Mouse (Mus musculus) heart, postnatal 36 days (tissue): ENCODE measurements around the gene Klf3. TPM values are rescaled to one million over a fixed set of nuclear protein-coding genes. Genes with fewer than 3 reads are reported as not detected.
A peak's percentile ranks its signal among the peaks of the same experiment; 100 is the strongest.

ENCODE experiments used
- DNase-seq, 2 experiments: peaks; one replicate each; pipeline ENCODE4 v3.0.0; 2021 to 2022
- intact Hi-C: fragments of 180-260 bp; cut with DNase I; formaldehyde crosslinking; loops from one replicate; pipeline ENCODE4 v1.15.1; 2025
- total RNA-seq, 2 experiments: library from RNA; stranded (reverse); gene quantifications; 2 replicates each; pipeline ENCODE4 v1.2.3; 2021

Klf3 gene
- total RNA-seq, 2 experiments from 2014 or later, result 54.8 to 58.9 TPM

DNA sequence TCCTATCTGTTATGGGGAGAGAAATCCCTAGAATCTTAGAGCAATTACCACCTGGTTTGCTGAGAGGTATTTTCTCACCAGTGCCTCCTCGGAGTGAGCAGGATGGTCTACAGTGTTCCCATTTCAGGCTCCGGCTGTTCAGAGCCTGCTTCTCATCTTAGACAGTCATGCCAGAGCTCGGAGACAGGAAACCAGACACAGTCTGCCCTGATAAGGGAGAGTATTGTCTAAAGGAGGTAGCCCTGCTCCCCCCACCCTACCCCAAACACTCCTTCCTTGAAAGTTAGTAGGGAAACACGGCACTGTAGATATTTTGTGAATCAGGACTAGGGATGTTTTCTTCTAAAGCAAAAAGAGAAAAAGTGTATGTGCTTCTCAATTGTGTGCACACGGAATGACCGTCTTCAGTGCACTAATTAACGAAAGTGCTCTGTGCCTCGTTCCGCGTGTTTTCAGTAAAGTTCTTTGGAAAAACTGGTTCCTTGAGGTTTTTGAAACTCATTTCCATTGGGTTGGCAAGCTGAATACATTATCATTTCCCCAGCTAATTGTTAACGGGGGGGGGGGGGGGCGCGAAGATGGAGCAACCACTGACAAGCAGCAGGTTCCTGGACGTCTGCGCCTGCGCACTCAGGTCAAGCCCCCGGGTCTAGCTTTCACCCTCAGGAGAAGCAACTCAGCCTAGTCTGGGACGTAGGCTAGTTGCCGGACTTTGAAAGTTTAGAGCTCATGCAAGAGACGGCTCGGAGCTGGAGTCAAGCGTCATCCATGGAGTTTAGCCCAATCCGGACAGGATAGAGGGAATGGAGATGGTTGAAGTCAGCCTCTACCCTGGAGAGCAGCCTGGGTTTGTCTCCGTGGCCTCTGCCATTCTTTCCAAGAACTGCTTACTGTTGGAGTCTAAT is 5.2 kb downstream of the Klf3 start:
- DNase-seq, result peak in 1 of 2 experiments; percentile 45
- intact Hi-C loops, result no loop called here

DNA sequence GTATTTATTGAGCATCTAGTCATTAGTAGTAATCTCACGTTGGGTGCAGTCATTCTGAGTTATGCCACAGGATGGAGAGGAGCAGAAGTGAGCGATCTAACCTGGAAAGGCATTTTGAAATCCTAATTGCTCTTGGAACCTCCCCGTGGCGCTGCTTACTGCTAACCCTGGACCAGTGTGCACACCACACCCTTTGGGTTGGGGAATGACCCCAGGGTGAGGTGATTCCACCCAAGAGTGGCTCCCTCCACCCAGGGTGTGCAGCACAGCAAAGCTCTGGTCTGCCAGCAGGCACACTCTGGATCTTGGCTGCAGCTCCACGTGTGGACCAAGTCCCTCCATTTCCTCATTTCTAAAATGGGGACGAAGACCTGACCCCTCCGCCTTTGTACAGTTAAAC is 6.1 kb downstream of the Klf3 start:
- DNase-seq, result peak; percentile 49 to 62
- intact Hi-C loops, result no loop called here

GRCm38 (mm10) chr5:64809864-64810263 is 6.7 kb downstream of the Klf3 start:
- intact Hi-C loops, result no loop called here
- DNase-seq, result peak in 1 of 2 experiments; percentile 49

DNA sequence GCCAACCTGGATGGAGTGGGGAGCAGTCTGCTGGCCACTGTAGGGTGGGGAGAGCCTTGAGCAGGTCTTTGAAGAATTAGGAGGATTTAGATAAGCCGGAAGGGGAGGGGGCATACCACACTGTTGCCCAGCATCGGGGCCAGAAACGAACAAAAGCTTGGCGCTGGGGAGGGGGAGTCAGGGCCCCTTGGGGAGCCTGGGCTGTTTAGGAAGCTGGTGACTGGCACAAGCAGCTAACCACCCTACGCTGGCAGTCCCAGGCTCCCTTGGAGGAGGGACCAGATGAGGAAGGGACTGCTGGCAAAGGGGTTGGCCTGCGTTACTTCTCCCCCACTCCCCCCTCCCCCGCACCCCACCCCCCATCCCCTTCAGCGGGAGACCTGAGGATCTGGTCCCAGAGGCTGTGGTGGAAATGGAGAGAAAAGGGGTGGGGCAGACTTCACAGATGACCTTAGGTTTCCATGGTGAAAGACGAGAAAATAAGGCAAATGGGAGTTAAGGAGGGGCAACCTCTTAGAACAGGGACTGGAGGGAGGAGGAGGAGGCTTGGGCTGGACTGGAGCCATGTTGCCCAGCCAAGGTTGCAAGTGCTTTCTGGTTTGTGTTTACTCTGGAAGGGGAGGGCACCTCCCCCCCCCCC is 7.8 kb downstream of the Klf3 start:
- intact Hi-C loops, result no loop called here

DNA sequence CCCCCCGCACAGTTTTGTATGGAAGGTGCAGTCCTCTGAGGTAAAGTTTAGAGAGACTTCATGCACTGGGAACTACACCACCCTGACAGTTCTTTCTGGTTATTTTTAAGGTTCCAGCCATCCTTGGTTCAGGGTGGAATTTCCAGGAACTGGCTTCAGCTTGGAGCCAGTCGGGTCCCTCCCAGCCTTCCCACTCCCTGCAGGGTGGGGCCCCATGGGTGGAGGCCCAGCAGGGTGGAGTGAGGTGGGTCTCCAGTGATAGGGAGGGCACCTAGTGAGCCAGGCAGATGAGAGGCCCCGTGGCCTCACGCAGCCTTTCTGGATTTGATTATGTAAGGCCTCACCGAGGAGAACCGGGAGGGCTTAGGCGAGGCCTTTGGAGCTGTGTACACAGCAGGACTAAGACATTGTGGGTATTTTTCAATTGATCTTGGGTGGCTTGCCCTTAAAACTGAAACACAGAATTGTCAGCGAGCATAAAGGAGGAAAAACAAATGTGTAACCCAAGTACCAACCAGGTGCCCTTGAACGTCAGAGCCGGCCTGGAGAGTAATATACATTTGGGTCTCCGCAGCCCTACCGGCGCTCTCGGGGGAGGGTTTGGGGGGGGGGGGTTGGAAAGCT is 8.4 kb downstream of the Klf3 start:
- peak; percentile 64 to 83 for DNase-seq
- intact Hi-C loops, result loop anchor here (2.0 kb wide), 1 partner anchor 55 kb away; no protein-coding TSS in a partner anchor

More for the DNA sequence above, 7.8 kb downstream of the Klf3 start:
- DNase-seq, result peak in 1 of 2 experiments; percentile 51

DNA sequence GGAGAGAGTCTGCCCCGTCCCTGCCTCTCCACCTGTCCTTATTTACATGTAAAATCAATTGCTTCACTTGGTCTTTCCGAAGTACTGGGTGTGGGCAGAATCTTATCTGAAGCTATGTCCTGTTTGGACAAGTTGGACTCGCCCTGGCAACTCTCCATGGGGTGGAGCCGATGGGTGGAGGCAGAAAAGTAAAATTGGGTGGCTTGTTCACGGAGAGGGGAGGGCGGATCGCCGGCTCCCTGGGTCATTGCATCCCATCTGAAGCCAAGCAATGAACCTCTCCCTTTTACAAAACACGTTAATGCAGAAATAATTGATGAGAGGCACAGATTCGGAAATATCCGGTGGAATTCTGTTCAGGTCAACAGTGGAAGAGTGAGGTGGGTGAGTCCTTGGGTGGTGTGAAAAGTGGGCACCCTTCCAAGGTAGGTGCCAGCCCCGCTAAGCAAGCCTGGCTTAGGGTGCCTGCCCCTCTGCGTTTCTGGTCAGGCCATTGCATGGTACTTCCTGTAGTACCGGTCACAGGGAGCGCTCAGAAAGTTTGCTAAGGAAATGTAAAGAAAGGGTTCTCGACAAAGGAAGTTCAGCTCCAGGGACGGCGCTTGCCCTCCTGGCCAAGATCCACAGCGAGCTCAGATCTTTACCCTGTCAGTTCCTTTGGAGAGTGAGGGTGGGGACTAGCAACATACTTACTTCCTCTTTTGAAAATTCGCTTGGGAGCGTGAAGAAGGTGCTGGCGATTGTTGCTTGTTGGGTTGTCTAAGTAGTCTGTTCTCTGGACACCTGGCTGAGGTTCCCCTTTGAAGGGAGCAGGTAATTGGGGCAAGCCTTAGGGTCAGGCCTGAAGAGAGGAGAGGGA is 9.2 kb downstream of the Klf3 start:
- peak; percentile 89 to 91 for DNase-seq
- intact Hi-C loops, result loop anchor here (2.0 kb wide), 1 partner anchor 54 kb away; no protein-coding TSS in a partner anchor

- no peak for DNase-seq
- intact Hi-C loops, result loop anchor here (1.0 to 2.0 kb wide), 3 partner anchors 54 to 431 kb away; no protein-coding TSS in a partner anchor
Observed at GRCm38 (mm10) chr5:64812983-64813304, 9.8 kb downstream of the Klf3 start.

- peak; percentile 86 to 87 for DNase-seq
- intact Hi-C loops, result loop anchor here (1.0 to 2.0 kb wide), 3 partner anchors 53 to 431 kb away; no protein-coding TSS in a partner anchor
Observed at GRCm38 (mm10) chr5:64813361-64813760, 10.2 kb downstream of the Klf3 start.

DNA sequence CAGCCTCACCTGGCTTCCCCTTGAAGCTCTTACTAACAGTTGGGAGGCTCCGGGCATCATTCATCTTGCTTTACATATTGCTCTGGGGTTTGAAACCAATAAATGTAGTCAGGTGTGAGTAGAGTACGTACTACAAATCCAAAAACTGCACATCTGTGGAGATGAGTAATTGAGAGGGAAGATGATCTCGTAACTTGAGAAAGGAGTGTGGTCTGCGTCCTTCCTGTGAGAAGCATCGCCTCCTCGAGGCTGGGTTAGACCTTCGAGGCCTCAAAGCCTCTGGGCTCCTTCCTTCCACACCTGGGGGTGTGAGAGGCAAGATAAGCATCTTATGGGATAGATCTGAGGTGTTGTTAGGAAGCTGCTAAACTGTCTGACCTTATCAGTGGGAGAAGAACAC is 11.2 kb downstream of the Klf3 start:
- no peak for DNase-seq
- intact Hi-C loops, result loop anchor here (2.0 kb wide), 1 partner anchor 526 kb away; no protein-coding TSS in a partner anchor

DNA sequence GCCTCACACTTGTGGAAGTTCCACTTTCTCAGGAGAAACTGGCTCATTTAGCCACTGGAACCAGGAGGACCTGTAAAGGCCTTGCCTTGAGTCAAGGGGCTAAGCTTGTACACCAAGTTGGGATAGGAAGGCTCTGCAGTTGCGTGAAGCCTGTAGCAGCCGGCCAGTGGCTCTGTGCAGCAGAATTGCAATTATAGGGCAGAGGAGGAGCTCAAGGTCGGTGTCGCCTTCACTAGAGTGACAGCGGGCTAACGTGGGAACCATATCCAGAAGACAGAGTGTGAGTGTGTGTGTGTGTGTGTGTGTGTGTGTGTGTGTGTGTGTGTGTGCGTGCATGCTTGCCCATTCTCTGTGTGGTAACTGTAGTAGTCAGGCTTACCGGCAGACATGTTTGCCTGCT is 12.4 kb downstream of the Klf3 start:
- DNase-seq, result no peak
- intact Hi-C loops, result loop anchor here (2.0 kb wide), 1 partner anchor 527 kb away; no protein-coding TSS in a partner anchor

DNA sequence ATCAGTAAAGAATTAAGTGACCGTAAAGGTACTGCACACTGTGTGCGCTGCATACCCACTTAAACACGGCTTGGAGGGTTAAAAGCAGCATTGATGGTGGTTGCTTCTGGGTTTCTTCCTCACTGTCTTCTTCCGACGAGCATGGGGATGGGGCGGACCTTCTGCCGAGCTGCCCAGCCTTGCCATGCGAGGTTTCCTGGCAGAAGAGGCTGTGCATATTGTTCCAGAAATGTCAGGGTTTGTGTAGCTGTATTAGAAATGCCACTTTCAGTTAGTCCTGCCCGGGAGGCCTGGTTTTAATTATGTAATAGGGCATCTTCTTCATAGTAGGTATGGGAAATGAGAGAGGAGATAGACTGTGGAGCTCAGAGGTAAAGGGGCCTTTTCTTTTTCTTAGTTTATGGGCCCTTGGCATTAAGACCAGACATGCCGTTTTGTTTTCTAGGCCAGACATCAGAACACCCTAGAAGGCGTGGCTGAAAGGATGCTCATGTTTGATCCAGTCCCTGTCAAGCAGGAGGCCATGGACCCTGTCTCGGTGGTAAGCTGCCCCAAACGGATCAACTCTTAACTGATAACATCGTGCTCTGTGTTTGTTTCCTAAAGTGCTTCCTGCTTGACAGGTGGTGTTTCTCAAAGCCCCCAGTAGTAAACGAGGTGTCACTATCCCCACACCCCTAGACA is 13.2 kb downstream of the Klf3 start:
- DNase-seq, result no peak
- intact Hi-C loops, result no loop called here

DNA sequence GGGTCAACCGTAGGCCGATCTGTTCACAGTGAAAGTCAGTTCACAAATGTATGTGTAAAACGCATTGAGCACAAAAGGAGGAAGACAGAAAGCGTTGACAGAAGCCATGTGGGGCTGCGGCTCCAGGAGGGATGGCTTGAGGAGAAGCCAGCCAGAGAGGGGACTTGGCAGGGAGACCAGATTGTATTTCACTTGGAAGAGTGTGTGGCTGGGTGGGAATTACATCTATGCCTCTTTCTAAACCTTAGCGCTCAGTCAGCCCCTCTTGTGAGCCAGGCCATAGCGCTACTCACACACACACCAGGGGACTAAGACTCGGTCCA is 13.7 kb downstream of the Klf3 start:
- intact Hi-C loops, result no loop called here

GRCm38 (mm10) chr5:64819390-64819789 is 16.2 kb downstream of the Klf3 start:
- no peak for DNase-seq
- intact Hi-C loops, result no loop called here

More for the DNA sequence above, 13.7 kb downstream of the Klf3 start:
- no peak for DNase-seq

DNA sequence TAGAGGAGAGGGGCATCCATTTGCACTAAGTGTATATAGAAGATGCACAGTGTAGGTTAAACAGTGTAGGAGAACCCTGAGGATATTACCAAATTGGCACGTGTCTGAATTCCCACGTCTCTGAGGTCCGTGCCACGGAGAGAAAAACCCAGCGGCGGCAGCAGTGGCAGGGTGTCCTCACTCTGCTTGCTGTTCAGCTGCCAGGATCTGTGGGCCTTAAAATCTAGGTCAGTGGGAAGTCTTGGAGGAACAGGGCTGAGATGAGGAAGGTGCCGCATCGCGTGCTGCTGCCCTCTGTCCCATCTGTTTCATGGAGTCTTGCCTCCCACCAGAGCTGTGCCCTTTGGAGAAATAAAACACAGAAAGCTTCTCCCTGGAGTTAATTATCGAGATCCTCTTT is 16.9 kb downstream of the Klf3 start:
- intact Hi-C loops, result no loop called here
- no peak for DNase-seq

- no peak for DNase-seq
- intact Hi-C loops, result no loop called here
Observed at GRCm38 (mm10) chr5:64821294-64821693, 18.1 kb downstream of the Klf3 start.

- DNase-seq, result no peak
- intact Hi-C loops, result no loop called here
Observed at GRCm38 (mm10) chr5:64821964-64822363, 18.8 kb downstream of the Klf3 start.

DNA sequence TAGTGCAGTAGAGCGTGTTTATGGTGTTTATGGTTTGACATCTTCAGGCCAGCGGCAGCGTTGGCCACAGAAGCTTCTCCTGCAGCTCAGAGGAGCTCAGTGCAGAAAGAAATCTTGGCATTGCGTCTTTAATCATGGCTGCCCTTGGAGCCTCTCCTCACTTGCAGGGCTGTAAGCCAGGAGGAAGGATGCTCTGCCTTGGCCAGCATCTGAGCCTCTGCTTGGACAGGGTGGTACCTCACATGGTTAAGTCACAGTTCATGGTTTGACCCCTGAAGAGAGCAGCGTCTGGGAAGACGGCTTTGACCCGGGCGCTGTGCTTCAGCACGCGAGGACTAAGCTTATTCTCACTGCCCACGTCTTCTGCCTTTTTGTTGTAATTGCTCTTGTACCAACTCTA is 20.2 kb downstream of the Klf3 start:
- intact Hi-C loops, result no loop called here
- no peak for DNase-seq

- intact Hi-C loops, result no loop called here
Observed at GRCm38 (mm10) chr5:64824765-64825164, 21.6 kb downstream of the Klf3 start.

DNA sequence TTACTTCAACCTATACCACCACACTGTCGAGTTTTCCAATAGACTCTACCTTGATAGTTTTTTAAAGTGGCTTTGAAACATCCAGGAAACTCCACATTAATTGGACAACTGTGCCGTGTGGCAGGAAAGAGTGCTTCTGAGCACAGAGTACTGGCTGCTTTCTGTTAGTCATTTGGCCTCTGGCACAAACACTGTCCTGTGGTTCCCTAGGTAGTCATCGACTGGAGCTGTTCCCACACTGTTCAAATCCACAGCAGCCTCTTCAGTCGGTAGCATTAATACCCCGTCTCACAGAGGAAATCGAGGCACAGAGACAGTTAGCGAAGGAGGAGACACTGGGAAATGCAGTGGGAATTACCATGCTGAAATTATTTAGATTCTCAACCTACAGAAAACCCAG is 22.3 kb downstream of the Klf3 start:
- intact Hi-C loops, result no loop called here
- DNase-seq, result no peak

More at GRCm38 (mm10) chr5:64824765-64825164, 21.6 kb downstream of the Klf3 start:
- no peak for DNase-seq

- DNase-seq, result no peak
- intact Hi-C loops, result no loop called here
Observed at GRCm38 (mm10) chr5:64827151-64827550, 24.0 kb downstream of the Klf3 start.
